Mouse (Mus musculus) hindbrain, embryonic 15.5 days (tissue): Measurements from ENCODE around the gene Cyp27a1. TPM values are rescaled to one million over a fixed set of nuclear protein-coding genes. Genes with fewer than 3 reads are reported as not detected.

Experiments
- ATAC-seq: fragments of 200-750 bp; cut with Nextera tagmentation; 2 replicates; pipeline ENCODE4 v1.8.0; 2017; ENCODE audit warnings: low read depth, moderate number of reproducible peaks, moderate TSS enrichment; ENCODE audit not compliant: low FRiP score
- H3K27ac ChIP-seq: fragments of 300-500 bp; sonication (generic); replicated peaks from 2 replicates; pipeline ENCODE4 v1.5.1; 2015; ENCODE audit warnings: mild to moderate bottlenecking, inconsistent platforms
- H3K27me3 ChIP-seq: fragments of 300-500 bp; sonication (generic); 2 replicates; pipeline ENCODE4 v1.6.1; 2015; ENCODE audit warnings: control low read depth, inconsistent platforms
- H3K36me3 ChIP-seq: fragments of 300-500 bp; sonication (generic); 2 replicates; pipeline ENCODE4 v1.6.1; 2015; ENCODE audit warnings: control low read depth, inconsistent platforms
- H3K4me1 ChIP-seq: fragments of 300-500 bp; sonication (generic); replicated peaks from 2 replicates; pipeline ENCODE4 v1.6.1; 2015; ENCODE audit warnings: control low read depth, inconsistent platforms
- H3K4me2 ChIP-seq: fragments of 300-500 bp; sonication (generic); 2 replicates; pipeline ENCODE4 v1.6.1; 2015; ENCODE audit warnings: moderate library complexity, mild to moderate bottlenecking, inconsistent platforms
- H3K4me3 ChIP-seq: fragments of 300-500 bp; sonication (generic); 2 replicates; pipeline ENCODE4 v1.5.1; 2015; ENCODE audit warnings: mild to moderate bottlenecking, inconsistent platforms
- H3K9ac ChIP-seq: fragments of 300-500 bp; sonication (generic); 2 replicates; pipeline ENCODE4 v1.6.1; 2015; ENCODE audit warnings: inconsistent platforms
- H3K9me3 ChIP-seq: fragments of 300-500 bp; sonication (generic); 2 replicates; pipeline ENCODE4 v1.6.1; 2016; ENCODE audit warnings: control low read depth, inconsistent platforms
- WGBS: fragments of 180-500 bp; shearing (Covaris S2); methylation state at CpG from one replicate; pipeline ENCODE4 v1.1.7; 2015; 5-methylcytosine and 5-hydroxymethylcytosine counted together
- polyA plus RNA-seq: library from polyadenylated mRNA; unstranded; fragments of >200 nt; fragmentation: Nextera tagmentation; extraction: Ambion mirVana; gene quantifications from 2 replicates; pipeline ENCODE4 v1.2.1, GENCODE M21; 2015

The Cyp27a1 gene
- polyA plus RNA-seq, 1 experiment from 2014 or later = 3.3 TPM

GRCm38 (mm10) chr1:74752833-74753232, 39.5 kb downstream of the Cyp27a1 start:
- ATAC-seq = no peak
- 93% methylated on average over 3 of the region's 3 CpGs for WGBS
- Histone ChIP-seq H3K27ac (no peak overlapping the region), H3K27me3 (0 out of 2 replicates have a peak, but pooled peaks cover 3% of the 10 kb centered on the region), H3K9ac (no peak overlapping the region), H3K4me2 (no peak overlapping the region), H3K9me3 (no peaks in the 10 kb centered on the region), H3K36me3 (no peaks in the 10 kb centered on the region), H3K4me3 (no peak overlapping the region), H3K4me1 (no peaks in the 10 kb centered on the region)

DNA sequence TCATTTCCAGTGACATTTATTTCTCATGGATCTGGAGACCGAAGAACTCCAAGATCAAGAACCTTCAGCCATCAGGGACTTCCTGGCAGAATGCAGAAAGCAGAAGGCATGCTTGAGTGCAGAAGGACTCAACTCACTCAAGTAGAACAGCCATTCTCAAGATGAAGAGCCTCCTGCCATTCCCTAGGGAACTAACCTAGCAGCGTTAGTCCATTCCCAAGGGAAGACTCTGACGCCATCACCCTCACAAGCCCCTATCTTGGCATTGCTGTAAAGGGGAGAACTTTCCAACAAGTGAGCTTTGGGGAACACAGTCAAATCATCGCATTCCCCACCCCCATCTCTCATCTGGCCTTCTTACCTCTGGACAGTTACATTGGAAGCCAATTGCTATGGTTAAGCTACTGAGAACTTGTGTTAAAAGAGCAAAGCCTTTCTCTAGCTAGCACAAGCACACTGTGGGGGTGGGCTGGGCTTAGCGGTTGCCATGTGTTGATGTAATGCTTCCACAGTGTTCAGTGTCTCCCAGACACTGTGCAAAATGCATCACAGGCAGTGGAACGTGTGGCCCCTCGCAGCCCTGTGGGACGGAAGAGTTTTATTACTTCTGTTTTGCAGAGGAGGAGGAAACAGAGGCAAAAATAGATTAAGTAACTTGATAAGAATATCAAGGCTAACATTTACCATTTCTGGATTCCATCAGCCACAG, 40.0 kb downstream of the Cyp27a1 start:
- Histone ChIP-seq H3K4me2 (no peak overlapping the region), H3K27me3 (no peaks in the 10 kb centered on the region), H3K9ac (no peak overlapping the region), H3K4me1 (no peaks in the 10 kb centered on the region), H3K36me3 (no peaks in the 10 kb centered on the region), H3K9me3 (no peaks in the 10 kb centered on the region), H3K27ac (no peak overlapping the region), H3K4me3 (no peak overlapping the region)
- WGBS = 90% methylated on average over 8 of the region's 8 CpGs
- ATAC-seq = no peak

DNA sequence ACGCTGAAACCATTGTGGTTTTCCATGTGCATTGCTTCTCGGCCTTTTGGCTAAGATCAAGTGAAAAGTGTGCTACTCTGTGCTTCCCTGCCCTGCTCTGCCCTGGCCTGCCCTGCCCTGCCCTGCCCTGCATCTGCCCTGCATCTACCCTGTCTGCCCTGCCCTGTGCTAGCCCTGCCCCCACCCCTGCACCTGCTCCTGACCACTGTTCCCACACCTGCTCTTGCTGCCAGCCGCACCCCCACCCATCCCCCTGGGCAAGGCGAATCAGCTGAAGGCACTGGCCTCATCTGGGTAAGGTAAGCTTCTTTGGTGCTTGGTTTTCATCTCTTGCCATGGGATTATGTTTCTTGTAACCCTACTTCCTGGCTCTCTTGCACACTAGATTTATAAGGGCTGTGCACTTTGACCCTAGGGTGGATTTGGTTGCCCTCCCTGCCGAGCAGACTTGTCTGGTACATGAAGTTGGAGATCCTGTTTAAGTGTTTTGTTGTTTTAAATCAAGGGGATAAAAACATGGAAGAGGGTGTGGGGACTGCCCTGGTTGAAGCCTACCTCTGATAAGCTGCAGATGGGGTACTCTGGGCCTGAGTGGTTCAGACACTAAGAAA, 40.9 kb downstream of the Cyp27a1 start:
- Histone ChIP-seq H3K27me3 (no peaks in the 10 kb centered on the region), H3K4me2 (no peak overlapping the region), H3K4me1 (no peaks in the 10 kb centered on the region), H3K36me3 (no peaks in the 10 kb centered on the region), H3K27ac (no peak overlapping the region), H3K9me3 (no peaks in the 10 kb centered on the region), H3K9ac (no peak overlapping the region), H3K4me3 (no peak overlapping the region)
- WGBS = 76% methylated on average over 5 of the region's 5 CpGs
- no peak for ATAC-seq

GRCm38 (mm10) chr1:74759773-74760172, 46.4 kb downstream of the Cyp27a1 start:
- Histone ChIP-seq H3K4me1 (no peaks in the 10 kb centered on the region), H3K4me2 (no peak overlapping the region), H3K9ac (no peak overlapping the region), H3K4me3 (no peak overlapping the region), H3K27me3 (peaks cover 12% of the 10 kb centered on the region), H3K27ac (no peak overlapping the region), H3K9me3 (no peaks in the 10 kb centered on the region), H3K36me3 (no peaks in the 10 kb centered on the region)
- WGBS = 31% methylated on average over 4 of the region's 4 CpGs
- ATAC-seq = no peak

- Histone ChIP-seq H3K4me3 (no peak overlapping the region), H3K27ac (no peak overlapping the region), H3K4me1 (no peaks in the 10 kb centered on the region), H3K36me3 (no peaks in the 10 kb centered on the region), H3K27me3 (peaks cover 25% of the 10 kb centered on the region), H3K9ac (no peak overlapping the region), H3K4me2 (no peak overlapping the region), H3K9me3 (no peaks in the 10 kb centered on the region)
- ATAC-seq = no peak
- WGBS = 5% methylated on average over 6 of the region's 6 CpGs
Measured at GRCm38 (mm10) chr1:74763081-74763480, 49.7 kb downstream of the Cyp27a1 start.

DNA sequence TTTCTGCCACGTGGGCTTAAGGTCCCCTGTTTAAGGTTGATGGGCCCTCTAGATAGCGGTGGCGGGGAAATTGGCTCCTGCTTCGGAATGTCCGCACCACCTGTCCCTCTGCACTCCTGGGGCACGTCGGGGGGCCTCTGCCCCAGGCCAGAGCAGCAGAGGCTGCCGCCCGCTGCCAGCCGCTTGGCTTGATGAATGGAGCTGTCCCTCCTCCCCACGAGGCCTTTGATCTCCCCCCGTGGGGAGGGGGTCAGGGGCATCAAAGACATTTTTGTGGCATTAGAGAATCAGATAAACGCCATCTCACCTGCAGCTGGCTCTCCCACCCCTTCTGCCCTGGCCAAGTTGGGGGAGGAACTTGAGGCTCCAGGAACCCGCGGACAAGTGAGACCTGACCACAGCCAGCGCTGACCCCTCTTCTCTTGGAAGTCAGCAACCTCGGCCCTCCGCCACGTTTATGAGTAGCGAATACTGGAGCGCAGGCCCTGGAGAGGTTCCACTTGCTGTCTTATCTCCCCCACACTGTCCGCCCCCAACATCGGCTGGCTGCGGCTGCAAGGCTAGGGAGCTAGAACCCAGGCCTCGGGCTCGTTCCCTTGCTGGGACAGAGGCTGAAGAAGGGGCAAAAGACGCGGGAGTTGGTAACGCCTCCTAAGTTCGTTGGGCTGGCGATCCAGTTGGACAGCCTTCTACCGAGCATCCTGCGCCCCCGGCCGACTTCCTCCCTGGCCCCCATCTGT, 57.5 kb downstream of the Cyp27a1 start:
- no peaks in the 10 kb centered on the region for H3K9me3 ChIP-seq
- H3K4me1 ChIP-seq = peaks cover 29% of the 10 kb centered on the region
- no peak for ATAC-seq
- 1% methylated on average over 34 of the region's 35 CpGs for WGBS
- peak overlapping the region; percentile 94 for H3K4me2 ChIP-seq
- peak overlapping the region; percentile 45 for H3K4me3 ChIP-seq
- no peaks in the 10 kb centered on the region for H3K36me3 ChIP-seq
- H3K27ac ChIP-seq = no peak overlapping the region
- H3K27me3 ChIP-seq = peaks cover 82% of the 10 kb centered on the region
- H3K9ac ChIP-seq = peak overlapping the region; percentile 17; the same call in 1 of the 2 replicates

DNA sequence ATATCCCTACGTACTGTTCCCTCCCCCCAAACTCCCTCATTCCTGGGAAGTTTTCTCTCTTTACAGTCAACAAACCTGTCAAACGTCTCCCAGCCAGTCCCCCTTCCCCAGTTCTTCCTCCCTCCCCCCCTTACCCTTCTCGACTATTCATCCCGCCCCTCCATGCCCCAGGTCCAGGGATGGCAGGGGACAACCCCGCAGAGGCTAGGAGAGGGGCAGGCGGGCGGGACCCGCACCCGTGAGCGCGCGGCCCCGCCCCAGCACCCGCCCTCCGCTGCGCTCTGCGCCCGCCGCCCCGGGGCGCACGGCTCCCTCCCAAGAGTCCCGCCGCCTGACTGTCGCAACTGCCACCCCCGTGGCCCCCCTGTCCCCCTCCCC, 58.1 kb downstream of the Cyp27a1 start:
- H3K4me3 ChIP-seq = peak overlapping the region; percentile 45
- peaks cover 86% of the 10 kb centered on the region for H3K27me3 ChIP-seq
- no peak overlapping the region for H3K27ac ChIP-seq
- H3K4me2 ChIP-seq = peak overlapping the region; percentile 94
- peaks cover 29% of the 10 kb centered on the region for H3K4me1 ChIP-seq
- H3K9ac ChIP-seq = peak overlapping the region; percentile 17
- WGBS = 4% methylated on average over 17 of the region's 26 CpGs
- ATAC-seq = no peak
- no peaks in the 10 kb centered on the region for H3K36me3 ChIP-seq
- H3K9me3 ChIP-seq = no peaks in the 10 kb centered on the region

- WGBS = no CpG with 5 or more reads among the region's 8 CpGs
- Histone ChIP-seq H3K4me3 (peak within 1 kb of the TSS; percentile 45), H3K9me3 (no peaks in the 10 kb centered on the region), H3K4me2 (peak within 1 kb of the TSS; percentile 94), H3K36me3 (no peaks in the 10 kb centered on the region), H3K27ac (no peak within 1 kb of the TSS), H3K9ac (peak within 1 kb of the TSS; percentile 41), H3K27me3 (peaks cover 87% of the 10 kb centered on the region), H3K4me1 (peaks cover 29% of the 10 kb centered on the region)
- no peak for ATAC-seq
Measured at GRCm38 (mm10) chr1:74771845-74771930, 58.3 kb downstream of the Cyp27a1 start, which contains the start of gene Wnt6. Gene Wnt6, plus strand, starts transcription at chr1:74771892.

DNA sequence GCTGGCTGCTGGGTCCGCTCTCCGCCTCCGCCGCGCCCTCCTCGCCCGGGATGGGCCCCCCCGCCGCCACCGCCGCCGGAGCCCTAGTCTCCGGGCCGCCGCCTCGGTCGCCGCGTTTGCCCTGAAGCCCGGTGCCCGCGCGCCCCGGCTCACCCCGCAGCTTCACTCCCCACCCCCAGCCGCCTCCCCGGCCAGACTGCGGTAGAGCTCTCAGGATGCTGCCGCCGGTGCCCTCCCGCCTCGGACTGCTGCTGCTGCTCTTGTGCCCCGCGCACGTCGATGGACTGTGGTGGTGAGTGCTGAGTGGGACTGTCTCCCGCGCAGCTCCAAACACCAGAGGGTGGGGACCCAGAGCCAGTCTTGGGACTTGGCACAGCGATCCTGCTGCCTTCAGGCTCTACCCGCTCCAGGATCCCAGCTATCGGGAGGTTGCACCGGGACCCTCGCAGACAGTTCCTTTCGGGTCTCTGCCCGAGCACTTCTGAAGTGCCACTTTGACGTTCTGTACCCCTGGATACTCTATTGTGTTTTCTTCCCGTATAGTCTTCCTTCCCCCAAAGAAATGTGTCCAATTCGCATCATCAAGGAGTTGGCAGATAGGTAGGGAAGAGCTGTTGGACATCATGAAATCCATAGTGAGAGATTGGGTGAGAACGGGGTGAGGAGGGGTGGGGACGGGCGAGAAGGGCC, 58.7 kb downstream of the Cyp27a1 start:
- Histone ChIP-seq H3K9me3 (no peaks in the 10 kb centered on the region), H3K4me1 (peaks cover 29% of the 10 kb centered on the region), H3K27me3 (peaks cover 88% of the 10 kb centered on the region), H3K4me3 (peak overlapping the region; percentile 45), H3K4me2 (peak overlapping the region; percentile 94), H3K27ac (no peak overlapping the region), H3K9ac (peak overlapping the region; percentile 41), H3K36me3 (no peaks in the 10 kb centered on the region)
- ATAC-seq = no peak
- under 1% methylated on average over 43 of the region's 51 CpGs for WGBS

DNA sequence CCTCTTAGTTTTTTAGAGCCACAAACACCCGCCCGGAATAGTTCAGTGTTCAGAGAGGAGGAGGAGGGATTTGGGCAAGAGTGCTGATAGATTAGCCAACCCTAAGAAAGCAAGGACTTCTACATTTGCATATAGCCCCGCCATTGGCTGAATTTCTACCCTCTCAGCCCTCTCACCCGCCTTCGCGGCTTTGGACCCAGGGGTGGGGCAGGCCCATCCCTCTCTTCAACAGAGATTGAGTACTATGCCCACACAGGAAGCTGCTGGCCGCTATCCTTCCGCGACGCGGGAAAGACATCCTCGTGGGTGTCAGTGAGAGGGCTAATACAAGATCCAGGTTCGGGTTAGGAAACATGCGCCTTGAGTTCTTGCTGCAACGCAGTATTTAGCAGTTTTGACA, 59.8 kb downstream of the Cyp27a1 start:
- H3K9me3 ChIP-seq = no peaks in the 10 kb centered on the region
- WGBS = under 1% methylated on average over 15 of the region's 15 CpGs

DNA sequence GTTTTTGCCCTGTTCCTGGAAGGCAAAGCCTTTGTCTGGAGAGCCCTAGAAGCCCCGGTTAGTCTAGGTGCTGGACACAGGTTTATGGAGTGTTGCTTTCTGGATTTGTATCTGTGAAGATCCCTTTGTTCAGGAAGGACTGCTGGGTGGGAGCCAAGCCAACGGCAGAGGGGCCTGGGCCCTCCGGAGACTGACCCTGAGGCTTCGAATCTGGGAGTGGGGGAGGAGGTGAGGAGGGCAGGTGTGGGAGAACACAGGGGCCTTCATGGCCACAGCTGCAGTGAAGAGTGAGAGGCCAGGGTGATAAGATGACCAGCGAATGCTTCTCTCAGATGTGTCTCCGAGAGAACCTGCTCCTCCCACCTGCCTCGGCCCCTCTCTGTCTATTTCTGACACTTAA, 60.7 kb downstream of the Cyp27a1 start:
- H3K36me3 ChIP-seq = no peaks in the 10 kb centered on the region
- 21% methylated on average over 7 of the region's 7 CpGs for WGBS
- H3K4me1 ChIP-seq = peaks cover 29% of the 10 kb centered on the region
- H3K4me3 ChIP-seq = no peak overlapping the region
- H3K9ac ChIP-seq = no peak overlapping the region
- peaks cover 81% of the 10 kb centered on the region for H3K27me3 ChIP-seq
- H3K4me2 ChIP-seq = no peak overlapping the region
- H3K9me3 ChIP-seq = no peaks in the 10 kb centered on the region
- no peak overlapping the region for H3K27ac ChIP-seq
- no peak for ATAC-seq

More for the DNA sequence above, 59.8 kb downstream of the Cyp27a1 start:
- peak; percentile 85 for ATAC-seq
- peaks cover 88% of the 10 kb centered on the region for H3K27me3 ChIP-seq
- H3K27ac ChIP-seq = no peak overlapping the region
- no peaks in the 10 kb centered on the region for H3K36me3 ChIP-seq
- peaks cover 29% of the 10 kb centered on the region for H3K4me1 ChIP-seq
- H3K4me2 ChIP-seq = peak overlapping the region; percentile 94
- no peak overlapping the region for H3K9ac ChIP-seq
- H3K4me3 ChIP-seq = peak overlapping the region; percentile 25

DNA sequence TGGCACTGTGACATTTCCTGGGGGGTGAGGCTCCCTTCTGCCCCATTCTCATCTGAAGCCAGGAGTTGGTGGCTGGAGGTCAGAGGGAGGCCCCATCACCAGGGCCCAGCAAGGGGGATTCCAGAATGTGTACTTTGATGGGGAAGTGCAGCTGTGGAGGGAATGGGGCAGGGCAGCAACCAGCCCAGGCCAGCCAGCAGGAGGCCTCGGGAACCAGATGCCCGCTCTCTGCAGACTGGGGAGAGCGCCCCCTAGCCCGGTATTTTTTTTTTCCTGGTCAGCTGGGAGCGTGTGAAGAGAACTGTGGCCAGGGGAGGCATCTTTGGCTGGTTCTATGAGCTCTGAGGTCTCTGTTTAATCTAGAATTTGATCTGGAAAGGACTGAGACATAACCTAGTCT, 62.4 kb downstream of the Cyp27a1 start:
- H3K27me3 ChIP-seq = peaks cover 72% of the 10 kb centered on the region
- ATAC-seq = no peak
- 6% methylated on average over 5 of the region's 5 CpGs for WGBS

More for the DNA sequence above, 62.4 kb downstream of the Cyp27a1 start:
- peaks cover 26% of the 10 kb centered on the region for H3K4me1 ChIP-seq
- H3K4me3 ChIP-seq = no peak overlapping the region
- H3K9ac ChIP-seq = no peak overlapping the region
- no peak overlapping the region for H3K27ac ChIP-seq
- no peaks in the 10 kb centered on the region for H3K36me3 ChIP-seq
- no peak overlapping the region for H3K4me2 ChIP-seq
- H3K9me3 ChIP-seq = no peaks in the 10 kb centered on the region
